Mouse (Mus musculus) embryonic facial prominence, embryonic 13.5 days (tissue): Measurements from ENCODE around the gene Aamp. TPM values are rescaled to one million over a fixed set of nuclear protein-coding genes. Genes with fewer than 3 reads are reported as not detected.

Source experiments
- ATAC-seq: fragments of 200-750 bp; cut with Nextera tagmentation; 2 replicates; pipeline ENCODE4 v1.8.0; 2017; ENCODE audit warnings: low read depth; ENCODE audit not compliant: insufficient number of reproducible peaks, insufficient read depth, low FRiP score, low TSS enrichment
- H3K27ac ChIP-seq: fragments of 300-500 bp; sonication (generic); 2 replicates; pipeline ENCODE4 v1.5.1; 2015; ENCODE audit warnings: moderate library complexity, mild to moderate bottlenecking, inconsistent platforms
- H3K27me3 ChIP-seq: fragments of 300-500 bp; sonication (generic); 2 replicates; pipeline ENCODE4 v1.6.1; 2015; ENCODE audit warnings: mild to moderate bottlenecking, inconsistent platforms
- H3K36me3 ChIP-seq: fragments of 300-500 bp; sonication (generic); 2 replicates; pipeline ENCODE4 v1.6.1; 2015; ENCODE audit warnings: mild to moderate bottlenecking, inconsistent platforms
- H3K4me1 ChIP-seq: fragments of 300-500 bp; sonication (generic); 2 replicates; pipeline ENCODE4 v1.6.1; 2015; ENCODE audit warnings: inconsistent platforms
- H3K4me2 ChIP-seq: fragments of 300-500 bp; sonication (generic); 2 replicates; pipeline ENCODE4 v1.6.1; 2015; ENCODE audit warnings: moderate library complexity, mild to moderate bottlenecking, inconsistent platforms
- H3K4me3 ChIP-seq: fragments of 300-500 bp; sonication (generic); 2 replicates; pipeline ENCODE4 v1.5.1; 2015; ENCODE audit warnings: mild to moderate bottlenecking, inconsistent platforms
- H3K9ac ChIP-seq: fragments of 300-500 bp; sonication (generic); 2 replicates; pipeline ENCODE4 v1.6.1; 2015; ENCODE audit warnings: mild to moderate bottlenecking, inconsistent platforms
- H3K9me3 ChIP-seq: fragments of 300-500 bp; sonication (generic); 2 replicates; pipeline ENCODE4 v1.6.1; 2016; ENCODE audit warnings: inconsistent platforms
- WGBS: fragments of 180-500 bp; shearing (Covaris S2); methylation state at CpG from one replicate; pipeline ENCODE4 v1.1.7; 2015; ENCODE audit warnings: mixed read lengths; 5-methylcytosine and 5-hydroxymethylcytosine counted together
- polyA plus RNA-seq: library from polyadenylated mRNA; unstranded; fragments of >200 nt; fragmentation: Nextera tagmentation; extraction: Ambion mirVana; gene quantifications from 2 replicates; pipeline ENCODE4 v1.2.1, GENCODE M21; 2015

Gene Aamp
- polyA plus RNA-seq, 1 experiment from 2014 or later = 224 TPM

GRCm38 (mm10) chr1:74245525-74245924 is 39.0 kb downstream of the Aamp start:
- H3K9ac ChIP-seq = no peak overlapping the region
- no peak for ATAC-seq
- peaks cover 11% of the 10 kb centered on the region for H3K4me1 ChIP-seq
- H3K27ac ChIP-seq = no peak overlapping the region
- H3K9me3 ChIP-seq = no peaks in the 10 kb centered on the region
- no peak overlapping the region for H3K4me2 ChIP-seq
- H3K36me3 ChIP-seq = peaks cover 26% of the 10 kb centered on the region
- no peak overlapping the region for H3K4me3 ChIP-seq
- WGBS = 82% methylated on average over 2 of the region's 2 CpGs
- H3K27me3 ChIP-seq = no peaks in the 10 kb centered on the region

GRCm38 (mm10) chr1:74240832-74241231 is 43.7 kb downstream of the Aamp start:
- Histone ChIP-seq H3K9ac (no peak overlapping the region), H3K36me3 (no peaks in the 10 kb centered on the region), H3K4me2 (0 out of 2 replicates have a peak overlapping the region, but pooled peaks have one; percentile 11), H3K27me3 (no peaks in the 10 kb centered on the region), H3K4me3 (no peak overlapping the region), H3K9me3 (no peaks in the 10 kb centered on the region), H3K4me1 (peaks cover 38% of the 10 kb centered on the region), H3K27ac (no peak overlapping the region; the same call in 1 of the 2 replicates)
- ATAC-seq = no peak
- 78% methylated on average over 4 of the region's 4 CpGs for WGBS

DNA sequence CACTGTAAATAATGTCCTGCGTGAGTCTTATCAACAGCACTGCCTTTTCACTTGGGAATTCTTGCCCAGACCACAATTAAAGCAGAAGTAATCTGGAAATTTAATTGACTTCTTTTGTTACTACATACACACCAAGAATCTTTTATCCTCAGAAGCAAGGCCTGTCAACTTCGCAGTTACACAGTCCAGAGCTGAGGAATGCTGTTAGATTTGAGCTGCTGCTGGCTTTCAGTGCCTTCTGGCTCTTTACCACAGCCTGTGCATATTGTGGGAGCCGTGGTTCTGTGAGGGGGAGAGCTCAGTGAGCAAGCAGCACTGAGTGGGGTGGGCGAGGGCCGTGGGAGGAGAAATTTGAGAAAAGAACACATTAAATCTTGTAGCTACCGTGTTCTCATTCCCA is 44.2 kb downstream of the Aamp start:
- Histone ChIP-seq H3K9ac (0 out of 2 replicates have a peak overlapping the region, but pooled peaks have one; percentile 17), H3K36me3 (no peaks in the 10 kb centered on the region), H3K4me2 (peak overlapping the region; percentile 11; the same call in 1 of the 2 replicates), H3K4me3 (no peak overlapping the region), H3K4me1 (peaks cover 38% of the 10 kb centered on the region), H3K9me3 (no peaks in the 10 kb centered on the region), H3K27ac (peak overlapping the region; percentile 68; the same call in 1 of the 2 replicates), H3K27me3 (no peaks in the 10 kb centered on the region)
- 37% methylated on average over 6 of the region's 6 CpGs for WGBS
- no peak for ATAC-seq

DNA sequence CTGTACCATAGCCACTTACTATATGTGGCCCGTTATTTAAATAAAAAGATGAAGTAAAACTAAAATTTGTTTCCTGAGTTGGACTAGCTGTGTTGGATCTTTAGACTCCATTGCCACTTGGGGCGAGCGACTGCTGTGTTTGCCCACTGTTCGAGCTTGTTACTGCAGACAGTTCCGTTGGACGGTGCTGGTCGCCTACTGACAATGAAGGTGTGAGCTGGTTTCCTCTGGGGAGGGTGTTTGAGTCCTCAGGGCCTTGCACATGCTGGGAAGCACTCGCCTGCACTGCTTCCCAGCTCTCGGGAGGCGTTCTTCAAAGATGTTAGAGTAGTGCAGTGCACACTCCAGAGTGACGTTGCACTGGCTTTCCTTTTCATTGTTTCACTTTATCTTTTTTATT is 44.9 kb downstream of the Aamp start:
- WGBS = 56% methylated on average over 11 of the region's 11 CpGs
- no peak for ATAC-seq
- Histone ChIP-seq H3K4me2 (peak overlapping the region; percentile 86), H3K36me3 (no peaks in the 10 kb centered on the region), H3K9me3 (no peaks in the 10 kb centered on the region), H3K9ac (peak overlapping the region; percentile 47; the same call in 1 of the 2 replicates), H3K27me3 (no peaks in the 10 kb centered on the region), H3K4me3 (no peak overlapping the region), H3K4me1 (peaks cover 38% of the 10 kb centered on the region), H3K27ac (peak overlapping the region; percentile 68; the same call in 1 of the 2 replicates)

DNA sequence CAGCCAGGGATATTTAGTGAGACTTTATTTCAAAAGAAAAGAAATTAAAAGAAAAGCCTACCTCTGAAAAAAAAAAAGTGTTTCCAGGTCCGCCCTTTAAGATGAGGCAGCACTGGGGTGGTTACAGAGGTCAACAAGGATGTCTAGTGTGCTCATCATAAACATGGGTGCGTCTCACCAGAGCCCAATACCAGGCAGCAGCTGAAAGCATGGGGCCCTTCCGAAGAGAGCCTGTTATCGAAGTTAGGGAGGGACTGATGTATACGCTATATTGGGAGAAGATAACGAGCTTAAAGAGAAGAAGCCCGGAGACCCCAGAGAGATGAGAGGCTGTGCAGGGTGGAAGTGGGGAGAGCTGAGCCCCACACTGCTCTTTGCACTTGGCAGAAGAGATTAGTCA is 45.4 kb downstream of the Aamp start:
- Histone ChIP-seq H3K4me1 (peaks cover 35% of the 10 kb centered on the region), H3K27ac (peak overlapping the region; percentile 68; the same call in 1 of the 2 replicates), H3K4me3 (no peak overlapping the region), H3K4me2 (peak overlapping the region; percentile 86), H3K9ac (peak overlapping the region; percentile 47), H3K9me3 (no peaks in the 10 kb centered on the region), H3K27me3 (no peaks in the 10 kb centered on the region), H3K36me3 (no peaks in the 10 kb centered on the region)
- ATAC-seq = no peak
- 64% methylated on average over 7 of the region's 7 CpGs for WGBS

DNA sequence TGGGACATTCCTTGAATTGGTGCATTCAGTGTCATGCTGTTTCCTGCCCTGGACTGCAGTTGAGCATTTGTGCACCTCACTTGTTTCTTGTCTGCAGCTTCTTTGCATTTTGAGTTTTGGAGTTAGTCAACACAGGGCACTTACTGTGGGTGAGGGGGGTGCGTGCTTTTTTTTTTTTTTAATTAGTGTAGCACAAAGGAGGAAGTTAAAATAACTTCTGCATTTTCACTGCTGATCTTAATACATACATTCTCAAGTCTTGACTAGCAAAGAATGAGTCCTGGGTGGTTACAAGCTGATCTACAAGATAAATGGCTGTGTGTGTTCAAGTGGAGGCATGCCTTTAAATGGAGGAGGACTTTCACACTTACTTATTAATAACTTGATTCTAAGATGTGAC is 46.4 kb downstream of the Aamp start:
- WGBS = 53% methylated on average over 1 of the region's 1 CpGs
- Histone ChIP-seq H3K4me3 (peak overlapping the region; percentile 98), H3K4me2 (peak overlapping the region; percentile 86), H3K27ac (peak overlapping the region; percentile 88; the same call in 1 of the 2 replicates), H3K27me3 (no peaks in the 10 kb centered on the region), H3K4me1 (peaks cover 35% of the 10 kb centered on the region), H3K36me3 (no peaks in the 10 kb centered on the region), H3K9me3 (no peaks in the 10 kb centered on the region), H3K9ac (peak overlapping the region; percentile 96)
- no peak for ATAC-seq

DNA sequence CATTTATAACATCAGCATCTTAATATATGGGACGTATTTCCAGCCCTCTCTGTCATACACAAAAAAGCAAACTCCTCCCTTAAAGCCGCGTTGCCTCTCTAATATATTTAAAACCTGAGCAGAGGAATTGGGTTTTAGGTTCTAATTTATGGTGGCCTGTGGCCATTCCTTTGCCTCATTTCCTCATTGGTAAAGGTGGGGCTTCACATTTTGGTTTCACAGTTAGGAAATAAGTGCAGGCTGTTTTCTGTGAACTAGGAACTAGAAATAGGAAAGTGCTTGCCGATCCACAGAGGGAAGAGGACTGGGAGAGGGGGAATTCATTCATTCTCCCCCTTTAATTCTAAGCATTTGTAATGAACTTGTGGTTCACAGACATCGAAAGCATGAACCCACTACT is 46.9 kb downstream of the Aamp start:
- Histone ChIP-seq H3K4me2 (peak overlapping the region; percentile 86), H3K4me3 (peak overlapping the region; percentile 98), H3K4me1 (peaks cover 35% of the 10 kb centered on the region), H3K9ac (peak overlapping the region; percentile 96), H3K27ac (peak overlapping the region; percentile 88; the same call in 1 of the 2 replicates), H3K9me3 (no peaks in the 10 kb centered on the region), H3K36me3 (no peaks in the 10 kb centered on the region), H3K27me3 (no peaks in the 10 kb centered on the region)
- 24% methylated on average over 5 of the region's 5 CpGs for WGBS
- ATAC-seq = no peak

GRCm38 (mm10) chr1:74236590-74237317 is 47.8 kb downstream of the Aamp start:
- Histone ChIP-seq H3K4me3 (peak overlapping the region; percentile 98), H3K27ac (peak overlapping the region; percentile 88), H3K4me2 (peak overlapping the region; percentile 86), H3K9me3 (no peaks in the 10 kb centered on the region), H3K9ac (peak overlapping the region; percentile 96), H3K4me1 (peaks cover 35% of the 10 kb centered on the region), H3K27me3 (no peaks in the 10 kb centered on the region), H3K36me3 (no peaks in the 10 kb centered on the region)
- WGBS = under 1% methylated on average over 48 of the region's 57 CpGs
- peak; percentile 69; the same call in 1 of the 2 replicates for ATAC-seq

DNA sequence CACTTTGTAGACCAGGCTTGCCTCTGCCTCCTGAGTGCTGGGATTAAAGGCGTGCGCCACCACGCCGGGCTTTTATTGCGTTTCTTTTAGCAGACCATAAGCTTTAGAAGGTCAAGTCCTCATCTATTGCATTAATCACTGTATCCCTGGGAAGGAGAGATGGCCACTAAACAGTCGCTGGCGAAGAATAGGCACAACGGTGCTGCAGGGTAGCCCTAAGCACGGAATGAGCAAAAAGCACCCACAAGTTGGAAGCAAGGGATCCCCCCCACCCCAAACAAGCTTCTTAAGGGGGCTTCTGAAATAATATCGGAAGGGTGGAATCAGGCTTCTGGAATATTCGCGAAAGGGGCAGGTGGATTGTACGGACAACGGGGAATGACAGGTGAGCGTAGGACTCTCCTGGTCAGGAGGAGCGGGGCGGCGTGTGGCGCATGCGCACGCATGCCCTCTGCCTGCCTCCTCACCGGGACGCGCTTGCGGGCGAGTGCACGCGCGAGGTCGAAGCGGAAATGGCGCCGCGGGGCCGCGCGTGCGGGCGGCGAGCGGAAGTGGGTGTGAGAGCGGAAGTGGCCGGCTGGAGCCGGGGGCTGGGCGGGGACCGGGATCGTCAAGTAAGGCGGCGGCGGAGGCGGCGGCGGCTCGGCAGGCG is 48.5 kb downstream of the Aamp start, which contains the start of gene Arpc2:
Gene Arpc2 (plus strand): TSS at position 147 of the 652 bp plus-strand sequence.
- H3K36me3 ChIP-seq = no peaks in the 10 kb centered on the region
- H3K4me1 ChIP-seq = peaks cover 35% of the 10 kb centered on the region
- no peaks in the 10 kb centered on the region for H3K9me3 ChIP-seq
- peak within 1 kb of the TSS; percentile 96 for H3K9ac ChIP-seq
- WGBS = 2% methylated on average over 55 of the region's 55 CpGs
- peak; percentile 85 for ATAC-seq
- peak within 1 kb of the TSS; percentile 98 for H3K4me3 ChIP-seq
- H3K27me3 ChIP-seq = no peaks in the 10 kb centered on the region
- peak within 1 kb of the TSS; percentile 88 for H3K27ac ChIP-seq
- peak within 1 kb of the TSS; percentile 86 for H3K4me2 ChIP-seq

DNA sequence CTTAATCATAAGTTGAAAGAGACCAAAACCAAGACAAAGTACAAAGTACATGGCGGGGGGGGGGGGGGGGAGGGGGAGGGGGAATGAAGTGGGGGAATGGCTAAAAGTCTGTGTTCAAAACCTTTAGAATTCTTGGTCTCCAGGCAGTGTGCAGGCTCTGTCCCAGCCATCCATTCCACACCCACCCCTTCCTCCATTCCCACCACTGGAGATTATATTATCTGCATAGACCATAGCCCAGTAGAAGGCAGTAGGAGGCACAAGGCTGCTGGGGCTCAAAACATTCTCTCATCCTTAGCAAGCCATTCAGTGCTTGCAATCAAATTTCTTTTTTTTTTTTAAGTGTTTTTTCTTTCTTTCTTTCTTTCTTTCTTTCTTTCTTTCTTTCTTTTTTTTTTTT is 53.5 kb downstream of the Aamp start:
- Histone ChIP-seq H3K9me3 (no peaks in the 10 kb centered on the region), H3K27me3 (no peaks in the 10 kb centered on the region), H3K4me1 (no peaks in the 10 kb centered on the region), H3K4me3 (no peak overlapping the region), H3K36me3 (no peaks in the 10 kb centered on the region), H3K27ac (no peak overlapping the region), H3K4me2 (no peak overlapping the region), H3K9ac (no peak overlapping the region)
- no CpG with 5 or more reads among the region's 1 CpGs for WGBS
- no peak for ATAC-seq

GRCm38 (mm10) chr1:74229942-74230341 is 54.6 kb downstream of the Aamp start:
- Histone ChIP-seq H3K4me3 (no peak overlapping the region), H3K9me3 (no peaks in the 10 kb centered on the region), H3K27me3 (no peaks in the 10 kb centered on the region), H3K27ac (no peak overlapping the region), H3K36me3 (no peaks in the 10 kb centered on the region), H3K9ac (no peak overlapping the region), H3K4me2 (no peak overlapping the region), H3K4me1 (no peaks in the 10 kb centered on the region)
- ATAC-seq = no peak
- 84% methylated on average over 2 of the region's 2 CpGs for WGBS
